Mouse (Mus musculus) retina, embryonic 14.5 days (tissue): ENCODE results near the gene Erbb3.
A peak's percentile ranks its signal among the peaks of the same experiment; 100 is the strongest.
"Not testable (repeated sequence)": the region's sequence is repeated elsewhere in the genome, so short reads cannot be mapped to it uniquely, and the experiment has no call there.

Source experiments
- DNase-seq: peaks from one replicate; pipeline ENCODE4 v3.0.0-alpha.2; 2015; ENCODE audit warnings: low spot score

Erbb3 gene

DNA sequence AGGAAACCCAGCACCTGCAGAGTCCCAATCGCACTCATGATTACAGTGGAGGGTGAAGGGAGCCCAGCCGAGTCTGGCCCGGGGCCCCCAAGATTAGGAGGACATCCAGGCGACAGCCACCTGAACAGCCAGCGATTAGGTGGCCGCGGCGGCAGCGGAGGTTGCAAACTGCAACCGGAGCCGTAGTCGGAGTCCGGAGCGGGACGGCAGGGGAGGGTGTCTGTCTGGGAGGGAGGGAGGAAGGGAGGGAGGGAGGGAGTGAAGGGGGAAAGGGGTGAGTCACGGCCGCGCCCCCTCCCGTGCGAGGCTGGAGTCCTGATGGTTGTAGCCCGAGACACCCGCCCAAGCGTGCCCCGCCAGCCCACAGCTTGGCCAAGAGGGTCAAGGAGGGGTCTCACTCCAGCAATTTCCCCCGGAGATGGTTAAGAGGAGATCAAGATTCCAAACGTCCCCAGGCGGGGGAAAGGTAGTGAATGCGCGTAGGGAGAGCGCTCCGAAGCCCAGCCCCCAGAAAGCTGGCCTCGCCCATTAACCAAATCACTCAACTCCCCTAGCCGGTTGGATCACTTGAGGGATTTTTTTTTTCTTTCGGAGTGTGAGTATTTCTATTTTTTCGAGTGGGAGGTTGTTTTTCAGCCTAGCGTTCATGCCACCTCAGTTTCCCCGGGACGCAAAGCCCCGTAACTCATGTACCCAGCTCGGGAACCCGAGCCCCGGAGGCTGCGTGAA lies at the start of gene Erbb3:
TSS of gene Erbb3 (minus strand) at position 189 of the 729 bp plus-strand sequence.
- peak; percentile 64 for DNase-seq

DNA sequence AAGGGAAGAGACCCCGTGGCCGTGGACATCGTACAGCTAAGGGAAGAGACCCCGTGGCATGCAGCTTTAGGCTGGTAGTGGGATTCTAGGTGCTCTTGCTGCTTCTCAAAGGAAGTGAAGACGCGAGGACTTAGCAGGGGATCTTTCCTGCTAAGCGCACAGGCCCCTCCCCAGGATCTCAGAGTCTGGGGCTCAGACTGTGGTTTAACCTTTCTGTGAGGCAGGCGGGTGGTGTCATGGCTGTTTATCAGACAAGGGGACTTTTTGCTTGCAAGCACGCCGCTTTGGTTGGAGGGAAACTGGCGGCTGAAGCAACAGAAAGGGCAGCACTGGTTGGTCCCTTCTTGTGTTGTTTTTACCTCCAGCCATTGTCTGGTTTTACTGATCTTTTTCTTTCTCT lies 47.6 kb upstream of the Erbb3 start:
- no peak for DNase-seq

DNA sequence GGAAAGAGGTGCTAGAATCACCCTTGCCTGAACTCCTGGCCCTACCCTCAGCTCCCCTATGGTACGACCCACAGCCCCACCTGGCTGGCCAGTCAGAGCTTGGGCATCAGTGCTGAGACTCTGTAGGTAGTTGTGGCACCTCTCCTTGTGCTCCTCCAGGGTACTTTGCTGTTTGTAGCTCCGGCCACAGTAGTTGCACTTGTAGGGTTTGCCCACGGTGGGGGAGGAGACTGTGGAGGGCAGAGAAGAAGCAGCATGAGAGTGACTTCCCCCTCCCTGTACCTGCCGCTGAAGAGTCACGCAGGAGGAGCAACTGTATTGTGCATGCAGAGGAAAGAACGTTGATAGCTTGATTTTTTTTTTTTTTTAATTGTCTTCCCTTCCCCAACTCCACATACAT lies 47.1 kb upstream of the Erbb3 start:
- no peak for DNase-seq

DNA sequence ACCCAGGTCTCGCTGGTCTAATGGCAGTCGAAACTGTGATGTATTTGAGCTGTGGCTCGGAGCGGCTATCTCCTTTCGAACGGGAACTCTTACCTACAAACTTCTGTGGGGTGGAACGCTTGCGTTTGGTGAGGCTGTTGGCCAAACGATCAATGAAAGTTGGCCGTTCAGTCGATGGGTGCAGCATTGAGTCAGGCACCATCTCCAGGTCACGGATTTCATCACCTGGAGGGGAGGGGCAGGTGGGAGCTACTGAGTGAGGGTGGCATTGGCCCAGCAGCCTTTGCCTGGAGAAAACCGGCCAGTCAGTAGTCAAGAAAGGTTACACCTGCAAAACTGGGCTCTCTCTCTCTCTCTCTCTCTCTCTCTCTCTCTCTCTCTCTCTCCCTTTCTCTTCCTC lies 46.2 kb upstream of the Erbb3 start:
- no peak for DNase-seq

DNA sequence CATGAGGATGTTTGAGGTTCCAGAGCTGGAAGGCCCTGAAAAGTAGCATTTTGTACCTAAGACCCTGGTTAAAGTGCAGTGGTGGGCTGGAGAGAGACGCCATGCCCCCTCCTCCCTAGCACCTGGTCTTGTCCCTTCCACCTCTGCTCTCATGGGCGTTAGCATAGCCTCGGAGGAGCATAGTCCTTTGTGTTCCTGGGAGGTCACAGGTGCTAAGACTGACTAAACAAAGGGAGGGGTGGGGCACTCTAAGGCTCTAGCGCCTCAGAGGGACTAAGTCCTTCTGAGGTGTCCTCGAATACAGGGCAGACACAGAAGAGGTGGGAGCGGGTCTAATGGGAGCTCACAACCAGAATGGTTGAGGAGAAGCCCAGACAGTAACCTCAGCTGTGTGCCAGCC lies 42.1 kb upstream of the Erbb3 start:
- no peak for DNase-seq

DNA sequence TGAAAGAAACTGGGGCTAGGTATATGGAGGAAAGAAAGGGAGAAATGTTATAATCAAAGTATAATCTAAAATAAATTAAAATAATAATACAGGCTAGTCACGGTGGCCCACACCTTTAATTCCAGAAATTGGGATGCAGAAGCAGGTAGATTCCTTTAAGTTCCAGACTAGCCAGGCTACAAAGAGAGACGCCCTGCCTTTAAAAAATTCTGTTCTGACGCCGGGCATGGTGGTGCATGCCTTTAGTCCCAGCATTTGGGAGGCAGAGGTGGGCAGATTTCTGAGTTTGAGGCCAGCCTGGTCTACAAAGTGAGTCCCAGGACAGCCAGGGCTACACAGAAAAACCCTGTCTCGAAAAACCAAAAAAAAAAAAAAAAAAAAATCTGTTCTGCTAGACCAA lies 40.9 kb upstream of the Erbb3 start:
- DNase-seq: not testable (repeated sequence)

DNA sequence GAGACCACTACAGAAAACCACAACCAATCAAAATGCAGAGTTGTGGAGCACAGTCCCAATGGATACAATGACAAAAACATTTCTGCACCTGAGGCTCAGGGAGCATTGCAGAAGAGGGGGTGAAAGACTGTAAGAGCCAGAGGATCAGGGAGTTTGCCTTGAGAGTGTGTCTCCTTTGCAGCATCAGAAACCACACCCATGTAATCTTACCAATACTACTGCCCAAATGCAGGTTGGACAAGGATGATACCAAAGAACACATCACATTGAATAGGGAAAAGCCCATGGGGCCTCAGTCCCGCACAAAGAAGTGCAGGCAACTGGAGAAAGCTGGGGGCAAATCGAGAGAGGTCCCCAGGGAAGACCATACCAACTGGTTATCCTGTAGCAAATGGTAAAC lies 40.3 kb upstream of the Erbb3 start:
- no peak for DNase-seq

DNA sequence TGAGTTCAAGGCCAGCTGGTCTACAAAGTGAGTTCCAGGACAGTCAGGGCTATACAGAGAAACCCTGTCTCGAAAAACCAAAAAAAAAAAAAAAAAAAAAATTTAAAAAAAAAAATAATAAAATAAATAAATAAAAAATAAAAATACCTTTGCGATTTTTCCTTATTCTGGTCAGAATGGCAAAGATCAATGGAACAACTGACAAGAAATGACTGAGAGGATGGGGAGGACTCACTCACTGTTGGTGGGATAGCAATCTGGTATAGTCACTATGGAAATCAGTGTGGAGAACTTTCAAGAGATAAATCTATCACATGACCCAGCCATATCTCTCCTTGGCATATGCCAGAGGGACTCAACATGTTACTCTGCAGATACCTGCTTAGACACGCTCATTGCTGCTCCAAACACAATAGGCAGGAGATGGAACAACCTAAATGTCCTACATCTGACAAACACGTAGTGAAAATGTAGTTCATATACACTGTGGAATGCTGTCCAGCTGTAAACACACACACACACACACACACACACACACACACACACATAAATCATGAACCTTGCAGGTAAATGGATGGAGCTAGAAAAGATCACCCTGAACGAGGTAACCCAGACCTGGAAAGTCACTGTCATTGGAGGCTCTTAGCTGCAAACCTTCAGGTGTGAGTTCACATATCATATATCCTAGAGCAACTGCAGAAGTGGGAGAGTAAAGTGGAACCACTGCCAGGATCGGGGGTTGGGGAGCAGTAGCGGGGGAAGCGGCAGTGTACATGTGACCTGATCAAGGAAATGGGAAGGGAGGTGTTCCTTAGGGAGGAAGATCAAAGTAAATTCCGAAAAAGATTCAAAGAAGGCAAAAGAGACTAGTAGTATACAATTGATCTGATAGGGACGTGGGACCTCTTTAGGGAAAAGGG lies 38.2 kb upstream of the Erbb3 start:
- DNase-seq: no peak

DNA sequence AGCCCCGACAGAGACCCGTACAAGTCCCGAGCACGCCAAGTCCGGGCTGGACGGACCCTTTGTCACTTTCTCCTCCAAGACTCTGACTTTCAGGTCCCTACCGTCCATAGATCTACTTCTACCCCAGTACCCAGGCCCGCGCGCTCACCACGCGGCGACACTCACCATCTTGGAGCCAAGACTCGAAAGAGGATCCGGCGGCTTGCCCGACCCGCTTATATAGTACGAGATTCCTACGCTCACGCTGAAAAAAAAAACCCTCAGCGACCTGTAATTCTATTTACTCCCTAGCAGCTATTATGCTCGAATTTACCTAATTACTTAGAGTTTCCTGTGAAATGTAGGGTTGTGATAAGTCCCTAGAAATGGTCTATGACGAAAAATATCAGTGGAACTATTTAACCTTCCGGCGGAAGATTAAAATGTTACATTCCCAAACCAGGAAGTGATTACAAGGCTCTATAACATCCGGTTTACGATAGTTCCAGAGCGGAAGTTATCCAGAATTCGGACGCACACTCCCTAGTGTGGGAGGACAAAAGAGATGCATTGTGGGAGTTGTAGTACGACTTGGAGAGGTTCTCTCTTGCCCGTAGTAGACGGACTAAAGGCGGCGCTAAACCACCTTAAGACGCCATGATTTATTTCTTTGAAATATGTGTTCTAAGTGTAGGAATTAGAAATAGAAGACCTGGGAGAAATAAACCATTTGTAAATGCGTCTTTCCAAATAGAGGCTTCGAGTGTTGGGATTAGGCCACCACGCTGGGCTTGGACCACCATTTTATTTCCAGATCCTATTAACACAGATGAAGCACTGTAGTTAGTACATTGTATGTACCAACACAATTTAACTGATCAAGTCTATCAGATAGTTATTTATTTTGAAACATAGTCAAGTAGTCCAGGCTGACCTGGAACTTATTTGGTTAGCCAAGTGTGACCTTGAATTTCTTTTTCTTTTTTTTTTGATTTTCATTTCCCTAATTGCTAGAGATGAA lies 37.2 kb upstream of the Erbb3 start, which contains the start of gene Rps26:
TSS of gene Rps26 (minus strand) at position 437 of the 1,000 bp plus-strand sequence.
- peak; percentile 98 for DNase-seq

DNA sequence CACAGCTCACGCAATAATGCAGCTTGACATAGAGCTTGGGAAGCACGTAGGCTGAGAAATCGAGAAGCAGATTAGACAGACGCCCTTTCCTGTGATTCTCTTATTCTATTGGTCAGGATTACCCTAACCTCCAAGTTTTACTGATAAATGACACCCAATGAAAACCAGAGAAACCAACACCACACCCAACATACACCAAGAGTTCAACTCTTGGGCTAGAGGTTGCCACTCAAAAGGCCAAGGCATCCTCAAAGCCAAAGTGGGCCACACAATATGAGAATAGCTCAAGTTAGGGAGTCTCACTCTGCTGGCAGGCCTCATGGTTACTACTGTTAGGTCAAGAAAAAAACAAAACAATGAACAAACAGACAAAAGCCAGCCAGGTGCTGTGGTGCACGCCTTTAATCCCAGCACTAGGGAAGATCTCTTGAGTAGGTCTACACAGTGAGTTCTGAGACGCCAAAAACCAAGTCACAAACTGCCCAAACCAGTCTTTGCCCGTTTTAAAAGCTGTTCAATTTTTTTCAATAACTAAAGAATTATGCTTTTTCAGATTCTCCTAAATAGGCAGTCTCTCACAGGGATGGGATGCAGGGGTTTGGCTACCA lies 35.9 kb upstream of the Erbb3 start:
- DNase-seq: no peak

DNA sequence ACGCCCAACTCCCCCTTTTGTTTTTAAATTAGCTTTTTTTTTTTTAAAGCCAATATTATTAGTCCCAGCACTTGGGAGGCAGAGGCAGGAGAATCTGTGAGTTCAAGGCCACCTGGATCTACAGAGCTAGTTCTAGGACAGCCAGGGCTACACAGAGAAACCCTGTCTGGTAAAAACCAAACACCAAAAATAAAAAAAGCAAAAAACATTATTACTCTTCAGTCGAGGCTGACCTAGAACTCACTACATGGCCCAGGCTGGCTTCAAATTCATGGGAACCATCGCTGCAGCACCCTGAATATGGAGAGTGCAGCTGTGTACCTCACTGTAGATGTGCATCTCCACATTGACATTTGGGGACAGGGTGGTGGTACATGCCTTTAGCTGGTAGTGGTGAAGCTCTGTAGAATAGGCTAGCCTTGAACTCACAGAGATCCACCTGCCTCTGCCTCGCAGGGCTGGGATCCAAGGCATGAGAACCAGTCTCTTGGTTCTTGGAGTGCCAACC lies 33.7 kb upstream of the Erbb3 start:
- DNase-seq: not testable (repeated sequence)

DNA sequence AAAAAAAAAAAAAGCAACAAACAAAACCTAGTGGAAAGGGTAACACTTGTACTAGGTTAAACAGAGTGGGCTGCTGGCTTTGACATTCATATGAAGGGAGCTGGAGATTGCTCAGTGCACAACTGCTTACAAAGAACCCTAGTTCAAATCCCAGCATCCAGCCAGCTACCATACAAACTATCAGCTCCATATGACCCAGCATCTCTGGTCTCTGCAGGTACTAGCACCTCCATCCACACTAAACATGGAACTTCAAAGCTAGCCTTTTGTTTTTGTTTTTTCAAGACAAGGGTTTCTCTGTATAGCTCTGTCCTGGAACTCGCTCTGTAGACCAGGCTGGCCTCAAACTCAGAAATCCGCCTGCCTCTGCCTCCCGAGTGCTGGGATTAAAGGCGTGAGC lies 33.2 kb upstream of the Erbb3 start:
- no peak for DNase-seq

DNA sequence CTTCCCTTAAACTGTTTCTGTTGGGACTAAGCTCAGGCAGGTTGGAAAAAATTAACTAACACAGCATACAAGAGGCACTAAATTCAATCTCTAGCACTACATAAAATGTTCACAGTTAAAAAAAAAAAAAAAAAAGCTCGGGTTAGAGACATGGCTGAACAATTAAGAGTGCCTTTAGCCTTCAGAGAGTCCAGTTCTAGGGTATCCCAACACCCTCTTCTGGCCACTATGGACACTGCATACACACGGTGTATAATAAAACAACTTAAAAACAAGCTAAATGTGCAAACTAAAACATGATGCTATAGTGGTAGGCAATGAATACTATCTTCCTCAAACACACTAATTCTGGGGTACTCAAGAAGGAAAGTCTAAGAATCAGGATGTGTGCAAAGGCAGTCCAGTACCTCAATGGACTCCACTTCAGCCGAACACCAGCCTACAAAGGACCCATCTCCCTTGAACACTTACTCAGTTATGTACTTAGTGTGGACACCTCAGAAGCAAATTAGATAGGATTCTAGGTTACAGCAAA lies 32.6 kb upstream of the Erbb3 start:
- no peak for DNase-seq

DNA sequence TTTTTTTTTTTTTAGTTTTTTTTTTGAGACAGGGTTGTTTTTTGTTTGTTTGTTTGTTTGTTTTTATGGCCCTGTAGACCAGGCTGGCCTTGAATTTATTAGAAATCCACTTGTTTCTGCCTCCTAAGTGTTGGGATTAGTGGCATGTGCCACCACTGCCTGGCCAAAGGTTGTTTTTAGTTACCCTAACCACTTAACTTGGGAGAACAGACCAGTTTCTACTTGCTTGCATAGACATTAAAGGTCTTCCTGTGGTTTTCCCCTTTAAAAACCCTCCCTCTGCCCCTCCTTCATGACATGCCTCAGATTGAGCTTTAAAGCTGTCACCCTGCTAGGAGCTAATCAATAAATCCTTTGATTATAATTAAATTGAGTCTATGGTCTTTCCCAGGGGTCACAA lies 30.8 kb upstream of the Erbb3 start:
- no peak for DNase-seq

DNA sequence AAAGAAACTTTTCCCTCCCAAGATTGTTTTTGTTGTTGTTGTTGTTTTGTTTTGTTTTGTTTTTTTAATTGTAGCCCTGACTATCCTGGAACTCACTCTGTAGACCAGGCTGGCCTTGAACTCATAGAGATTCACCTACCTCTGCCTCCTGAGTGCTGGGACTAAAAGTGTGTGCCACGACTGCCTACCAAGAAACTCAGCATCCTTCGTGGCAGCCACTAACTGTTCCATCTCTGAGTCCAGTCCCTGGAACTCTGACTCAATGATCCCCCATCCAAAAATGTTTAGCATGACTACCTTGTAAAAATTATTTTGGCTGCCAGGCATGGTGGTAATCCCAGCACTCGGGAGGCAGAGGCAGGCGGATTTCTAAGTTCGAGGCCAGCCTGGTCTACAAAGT lies 29.7 kb upstream of the Erbb3 start:
- not testable (repeated sequence) for DNase-seq

DNA sequence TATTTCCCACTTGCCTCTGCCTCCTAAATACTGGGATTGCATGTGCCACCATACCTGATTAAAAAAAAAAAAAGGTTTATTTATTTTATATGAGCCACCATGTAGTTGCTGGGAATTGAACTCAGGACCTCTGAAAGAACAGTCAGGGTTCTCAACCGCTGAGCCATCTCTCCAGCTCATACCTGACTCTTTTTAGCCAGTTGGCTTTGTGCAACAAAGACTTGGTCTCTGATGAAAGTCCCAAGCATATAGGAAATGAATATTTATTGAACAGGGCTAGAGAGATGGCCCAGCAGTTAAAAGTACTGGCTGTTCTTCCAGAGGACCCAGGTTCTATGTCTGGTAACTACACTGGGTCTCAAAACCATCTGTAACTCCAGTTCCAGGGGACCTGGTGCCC lies 29.1 kb upstream of the Erbb3 start:
- no peak for DNase-seq

DNA sequence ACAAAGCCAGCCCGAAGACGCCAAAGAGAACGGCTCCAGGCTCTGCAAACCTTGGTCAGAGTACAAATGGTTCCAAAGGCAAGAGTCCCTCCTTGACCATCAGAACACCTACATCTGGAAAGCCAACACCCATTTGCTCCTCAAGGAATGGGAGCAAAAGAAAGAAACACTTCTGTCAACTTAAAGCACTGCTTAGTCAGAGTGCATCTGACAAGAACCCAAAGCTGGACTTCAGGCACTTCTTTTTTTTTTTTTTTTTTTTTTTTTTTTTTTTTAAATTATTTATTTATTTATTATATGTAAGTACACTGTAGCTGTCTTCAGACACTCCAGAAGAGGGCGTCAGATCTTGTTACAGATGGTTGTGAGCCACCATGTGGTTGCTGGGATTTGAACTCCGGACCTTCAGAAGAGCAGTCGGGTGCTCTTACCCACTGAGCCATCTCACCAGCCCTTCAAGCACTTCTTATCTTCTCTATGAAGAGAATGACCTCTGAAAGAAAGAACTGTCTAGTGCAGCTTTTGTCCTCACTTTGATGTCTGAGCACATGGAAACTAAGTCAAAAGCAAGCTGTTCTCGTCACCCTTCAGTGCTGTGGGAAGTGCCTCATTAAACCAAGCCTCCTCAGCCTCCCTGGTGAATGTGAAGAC lies 26.5 kb upstream of the Erbb3 start:
- DNase-seq: not testable (repeated sequence)

DNA sequence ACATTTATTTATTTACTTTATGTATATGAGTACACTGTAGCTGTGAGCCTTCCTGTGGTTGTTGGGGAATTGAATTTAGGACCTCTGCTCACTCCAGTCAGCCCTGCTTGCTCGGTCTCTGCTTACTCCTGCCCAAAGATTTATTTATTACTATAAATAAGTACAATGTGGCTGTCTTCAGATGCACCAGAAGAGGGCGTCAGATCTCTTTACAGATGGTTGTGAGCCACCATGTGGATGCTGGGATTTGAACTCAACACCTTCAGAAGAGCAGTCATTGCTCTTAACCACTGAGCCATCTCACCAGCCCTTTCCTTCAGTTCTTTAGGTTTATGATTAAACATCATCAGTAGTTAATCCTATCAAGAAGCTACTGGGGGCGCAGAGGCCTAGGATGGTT lies 25.5 kb upstream of the Erbb3 start:
- DNase-seq: no peak

DNA sequence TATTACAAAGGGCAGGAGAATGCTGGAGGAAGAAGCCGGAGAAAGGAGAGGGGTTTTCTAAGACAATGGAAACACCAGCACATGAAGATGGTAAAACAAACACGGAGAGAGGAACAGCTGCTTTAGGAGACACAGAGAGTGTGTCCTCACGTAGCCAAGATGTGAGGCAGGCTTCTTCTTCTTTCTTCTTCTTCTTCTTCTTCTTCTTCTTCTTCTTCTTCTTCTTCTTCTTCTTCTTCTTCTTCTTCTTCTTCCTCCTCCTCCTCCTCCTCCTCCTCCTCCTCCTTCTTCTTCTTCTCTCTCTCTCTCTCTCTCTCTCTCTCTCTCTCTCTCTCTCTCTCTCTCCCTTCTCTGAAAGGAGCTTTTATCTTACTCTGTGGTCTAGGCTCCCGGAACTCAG lies 24.4 kb upstream of the Erbb3 start:
- DNase-seq: not testable (repeated sequence)

DNA sequence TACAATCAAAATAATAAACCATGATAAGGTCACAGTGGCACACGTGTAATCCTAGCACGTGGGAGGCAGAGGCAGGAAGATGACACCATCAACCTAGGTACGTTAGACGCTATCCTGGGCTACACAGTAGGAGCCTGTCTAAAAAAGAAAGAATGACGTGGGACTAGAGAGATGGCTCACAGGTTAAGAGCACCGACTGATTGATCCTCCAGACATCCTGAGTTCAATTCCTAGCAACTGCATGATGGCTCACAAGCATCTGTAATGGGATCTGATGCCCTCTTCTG lies 23.6 kb upstream of the Erbb3 start:
- DNase-seq: no peak
